Mouse (Mus musculus) kidney, postnatal 0 days (tissue): ENCODE measurements around the gene Ptgdr. TPM values are rescaled to one million over a fixed set of nuclear protein-coding genes. Genes with fewer than 3 reads are reported as not detected.
"Not testable (repeated sequence)": the region's sequence is repeated elsewhere in the genome, so short reads cannot be mapped to it uniquely, and the experiment has no call there.

Source experiments
- ATAC-seq: fragments of 200-750 bp; cut with Nextera tagmentation; replicated peaks from 2 replicates; pipeline ENCODE4 v1.8.0; 2017; ENCODE audit warnings: low read depth, moderate number of reproducible peaks, moderate TSS enrichment, moderate library complexity; ENCODE audit not compliant: low FRiP score
- DNase-seq: peaks from one replicate; pipeline ENCODE4 v3.0.0-alpha.2; 2016; ENCODE audit warnings: low spot score
- H3K27ac ChIP-seq: fragments of 300-500 bp; sonication (generic); 2 replicates; pipeline ENCODE4 v1.5.1; 2014; ENCODE audit warnings: mild to moderate bottlenecking
- H3K27me3 ChIP-seq: fragments of 300-500 bp; sonication (generic); 2 replicates; pipeline ENCODE4 v1.6.1; 2014; ENCODE audit warnings: low read length, mixed read lengths; ENCODE audit not compliant: insufficient read depth
- H3K36me3 ChIP-seq: fragments of 300-500 bp; sonication (generic); 2 replicates; pipeline ENCODE4 v1.6.1; 2014; ENCODE audit warnings: low read length, mixed read lengths; ENCODE audit not compliant: insufficient read depth
- H3K4me1 ChIP-seq: fragments of 300-500 bp; sonication (generic); replicated peaks from 2 replicates; pipeline ENCODE4 v1.6.1; 2014; ENCODE audit warnings: antibody characterized with exemption, low read length, mixed read lengths; ENCODE audit not compliant: insufficient read depth
- H3K4me2 ChIP-seq: fragments of 300-500 bp; sonication (generic); 2 replicates; pipeline ENCODE4 v1.6.1; 2014; ENCODE audit warnings: mild to moderate bottlenecking, low read length, moderate library complexity, mixed read lengths
- H3K4me3 ChIP-seq: fragments of 300-500 bp; sonication (generic); replicated peaks from 2 replicates; pipeline ENCODE4 v1.5.1; 2014; ENCODE audit warnings: low read depth, low read length
- H3K9ac ChIP-seq: fragments of 300-500 bp; sonication (generic); 2 replicates; pipeline ENCODE4 v1.6.1; 2014; ENCODE audit warnings: low read depth, low read length
- H3K9me3 ChIP-seq: fragments of 300-500 bp; sonication (generic); replicated peaks from 2 replicates; pipeline ENCODE4 v1.6.1; 2016; ENCODE audit warnings: low read length, inconsistent platforms, mixed read lengths
- CTCF ChIP-seq: IDR thresholded peaks from 2 replicates; pipeline ENCODE4 v1.5.1; 2016; ENCODE audit warnings: antibody characterized with exemption, low read depth, mild to moderate bottlenecking, moderate library complexity
- WGBS: fragments of 180-500 bp; shearing (Covaris S2); extraction: QIAGEN DNeasy Blood & Tissue Kit; methylation state at CpG from one replicate; pipeline ENCODE4 v1.1.7; 2014; 5-methylcytosine and 5-hydroxymethylcytosine counted together
- polyA plus RNA-seq: library from polyadenylated mRNA; unstranded; fragments of >200 nt; fragmentation: Nextera tagmentation; extraction: Ambion mirVana; gene quantifications from 2 replicates; pipeline ENCODE4 v1.2.1, GENCODE M21; 2015

Gene Ptgdr
- polyA plus RNA-seq, 1 experiment from 2014 or later = not detected

- no peak overlapping the region for H3K4me3 ChIP-seq
- DNase-seq (no peak), ATAC-seq (no peak)
- no peak overlapping the region for H3K4me2 ChIP-seq
- H3K9me3 ChIP-seq = no peaks in the 10 kb centered on the region
- no peaks in the 10 kb centered on the region for H3K27me3 ChIP-seq
- no peak overlapping the region for H3K27ac ChIP-seq
- no peaks in the 10 kb centered on the region for H3K4me1 ChIP-seq
- no peak for TF ChIP-seq CTCF
- WGBS = 76% methylated on average over 8 of the region's 8 CpGs
- H3K9ac ChIP-seq = no peak overlapping the region
- no peaks in the 10 kb centered on the region for H3K36me3 ChIP-seq
Measured at GRCm38 (mm10) chr14:44865661-44866060, 6.5 kb upstream of the Ptgdr start.

GRCm38 (mm10) chr14:44863086-44863485, 3.9 kb upstream of the Ptgdr start:
- ATAC-seq = no peak
- H3K9ac ChIP-seq = no peak overlapping the region
- no peaks in the 10 kb centered on the region for H3K9me3 ChIP-seq
- no peak for DNase-seq
- no peaks in the 10 kb centered on the region for H3K4me1 ChIP-seq
- no peaks in the 10 kb centered on the region for H3K36me3 ChIP-seq
- no peak for TF ChIP-seq CTCF
- 32% methylated on average over 4 of the region's 4 CpGs for WGBS
- no peak overlapping the region for H3K4me3 ChIP-seq
- H3K27me3 ChIP-seq = no peaks in the 10 kb centered on the region
- no peak overlapping the region for H3K27ac ChIP-seq
- no peak overlapping the region for H3K4me2 ChIP-seq

- H3K9me3 ChIP-seq = no peaks in the 10 kb centered on the region
- ATAC-seq = no peak
- no peak overlapping the region for H3K27ac ChIP-seq
- no peaks in the 10 kb centered on the region for H3K36me3 ChIP-seq
- H3K4me3 ChIP-seq = no peak overlapping the region
- H3K27me3 ChIP-seq = no peaks in the 10 kb centered on the region
- H3K9ac ChIP-seq = no peak overlapping the region
- no peaks in the 10 kb centered on the region for H3K4me1 ChIP-seq
- no peak overlapping the region for H3K4me2 ChIP-seq
- no peak for TF ChIP-seq CTCF
- no peak for DNase-seq
- WGBS = 40% methylated on average over 3 of the region's 3 CpGs
Measured at GRCm38 (mm10) chr14:44861161-44861560, 2.0 kb upstream of the Ptgdr start.

- TF ChIP-seq CTCF = no peak
- Histone ChIP-seq H3K27ac (no peak overlapping the region), H3K27me3 (no peaks in the 10 kb centered on the region), H3K4me3 (no peak overlapping the region), H3K4me1 (no peaks in the 10 kb centered on the region), H3K9ac (no peak overlapping the region), H3K9me3 (no peaks in the 10 kb centered on the region), H3K4me2 (no peak overlapping the region; the same call in 1 of the 2 replicates), H3K36me3 (no peaks in the 10 kb centered on the region)
- WGBS = 9% methylated on average over 12 of the region's 12 CpGs
- no peak for DNase-seq
- ATAC-seq = no peak
Measured at GRCm38 (mm10) chr14:44858372-44858771, 803 bp downstream of the Ptgdr start.

- not testable (repeated sequence) for H3K9ac ChIP-seq, H3K4me1 ChIP-seq, H3K36me3 ChIP-seq, H3K9me3 ChIP-seq, H3K27me3 ChIP-seq, H3K27ac ChIP-seq, H3K4me3 ChIP-seq, DNase-seq, H3K4me2 ChIP-seq
- WGBS = 7% methylated on average over 3 of the region's 3 CpGs
- TF ChIP-seq CTCF = peak; percentile 61; the same call in 1 of the 2 replicates
- ATAC-seq = 0 out of 2 replicates have a peak, but pooled peaks have one; percentile 69
Measured at GRCm38 (mm10) chr14:44850637-44851036, 8.5 kb downstream of the Ptgdr start.

- H3K4me3 ChIP-seq = no peak overlapping the region
- no peak for TF ChIP-seq CTCF
Measured at GRCm38 (mm10) chr14:44847740-44848139, 11.4 kb downstream of the Ptgdr start.

More at GRCm38 (mm10) chr14:44847740-44848139, 11.4 kb downstream of the Ptgdr start:
- DNase-seq (no peak), ATAC-seq (no peak)
- Histone ChIP-seq H3K27ac (no peak overlapping the region), H3K4me1 (0 out of 2 replicates have a peak, but pooled peaks cover 6% of the 10 kb centered on the region), H3K27me3 (no peaks in the 10 kb centered on the region), H3K36me3 (no peaks in the 10 kb centered on the region), H3K4me2 (no peak overlapping the region), H3K9me3 (no peaks in the 10 kb centered on the region), H3K9ac (no peak overlapping the region)
- 85% methylated on average over 2 of the region's 2 CpGs for whole genome bisulfite sequencing
